Mouse (Mus musculus): ENCODE measurements at regions not wholly inside any gene's neighbourhood (a gene's known extent, or its start where the extent isn't known, plus 50 kb on each side); places are given as distances from the start of the nearest gene placed in this dataset.

GRCm38 (mm10) chr5:85467811-85468210, 597.6 kb downstream of the Cenpc1 start:
- peak; percentile 28 for DNase-seq (ENCODE audit: low spot score)

DNA sequence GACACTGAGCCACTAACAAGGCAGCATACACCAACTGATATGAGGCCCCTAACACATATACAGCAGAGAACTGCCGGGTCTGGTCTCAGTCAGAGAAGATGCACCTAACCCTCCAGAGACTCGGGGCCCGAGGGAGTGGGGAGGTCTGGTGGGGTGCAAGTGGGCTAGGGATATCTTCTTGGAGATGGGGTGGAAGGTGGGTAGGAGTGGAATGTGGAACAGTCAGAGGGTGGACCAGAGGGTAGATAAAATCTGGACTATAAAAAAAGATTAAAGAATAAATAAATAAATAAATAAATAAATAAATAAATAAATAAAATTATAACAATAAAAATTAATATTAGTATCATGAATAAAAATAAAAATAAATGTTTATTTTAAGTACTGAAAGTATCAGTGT, 598.2 kb downstream of the Cenpc1 start:
- no peak for DNase-seq (ENCODE audit: low spot score)

Measured in layer of hippocampus, adult 11-12 months (tissue).